Mouse (Mus musculus) heart, adult 8-10 months (tissue): ENCODE data around the gene Rassf7. TPM values are rescaled to one million over a fixed set of nuclear protein-coding genes. Genes with fewer than 3 reads are reported as not detected.

Experiments
- DNase-seq: peaks from one replicate; pipeline ENCODE4 v3.0.0; 2022; ENCODE audit warnings: low spot score
- total RNA-seq, 4 experiments: library from RNA; stranded (reverse); gene quantifications; 2 replicates each; pipeline ENCODE4 v1.2.4; 2022

The Rassf7 gene
- total RNA-seq, 4 experiments from 2014 or later, result 0.66 to 0.90 (median 0.73) TPM; not detected in 1

GRCm38 (mm10) chr7:141196619-141197282 lies 18.9 kb upstream of the Rassf7 start:
- no peak for DNase-seq

- DNase-seq, result no peak
Measured at GRCm38 (mm10) chr7:141198121-141198520, 17.5 kb upstream of the Rassf7 start.

- DNase-seq, result no peak
Measured at GRCm38 (mm10) chr7:141204546-141204945, 11.1 kb upstream of the Rassf7 start.

DNA sequence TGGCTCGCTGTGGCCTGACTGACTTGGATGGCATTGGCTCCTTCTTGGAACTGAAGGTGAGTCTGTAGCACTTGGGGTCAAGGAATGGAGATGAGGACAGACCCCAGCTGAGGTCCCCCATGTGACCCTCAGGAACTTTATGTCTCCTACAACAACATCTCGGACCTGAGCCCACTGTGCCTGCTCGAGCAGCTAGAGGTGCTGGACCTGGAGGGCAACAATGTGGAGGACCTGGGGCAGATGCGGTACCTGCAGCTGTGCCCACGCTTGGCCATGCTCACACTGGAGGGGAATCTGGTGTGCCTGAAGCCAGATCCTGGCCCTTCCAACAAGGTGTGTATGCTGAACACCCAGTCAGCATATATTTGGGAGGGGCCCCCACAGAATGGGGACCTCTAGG lies 10.2 kb upstream of the Rassf7 start:
- DNase-seq, result no peak

GRCm38 (mm10) chr7:141206182-141206937 lies 9.3 kb upstream of the Rassf7 start:
- no peak for DNase-seq

DNA sequence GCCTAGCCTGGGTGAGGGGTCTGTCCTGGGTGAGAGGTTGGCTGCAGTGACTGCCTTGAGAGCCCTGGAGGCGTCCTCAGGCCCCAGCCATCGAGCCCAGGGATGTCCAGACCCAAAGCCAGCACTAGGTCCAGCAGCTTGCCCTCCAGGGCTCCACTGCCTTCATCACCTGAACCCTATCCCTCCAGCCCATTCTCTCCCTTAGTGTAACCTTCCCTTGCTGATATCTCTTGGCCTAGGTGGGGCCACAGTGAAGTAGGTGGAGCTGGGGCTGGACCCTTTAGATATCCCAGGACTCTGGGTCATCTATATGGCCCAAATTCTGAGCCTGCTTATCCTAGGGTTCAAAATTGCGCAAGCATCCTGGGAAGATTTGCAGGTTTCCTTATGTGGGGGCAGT lies 6.1 kb upstream of the Rassf7 start:
- DNase-seq, result no peak

GRCm38 (mm10) chr7:141210137-141210536 lies 5.5 kb upstream of the Rassf7 start:
- DNase-seq, result no peak

- no peak for DNase-seq
Measured at GRCm38 (mm10) chr7:141210606-141211131, 5.0 kb upstream of the Rassf7 start.

DNA sequence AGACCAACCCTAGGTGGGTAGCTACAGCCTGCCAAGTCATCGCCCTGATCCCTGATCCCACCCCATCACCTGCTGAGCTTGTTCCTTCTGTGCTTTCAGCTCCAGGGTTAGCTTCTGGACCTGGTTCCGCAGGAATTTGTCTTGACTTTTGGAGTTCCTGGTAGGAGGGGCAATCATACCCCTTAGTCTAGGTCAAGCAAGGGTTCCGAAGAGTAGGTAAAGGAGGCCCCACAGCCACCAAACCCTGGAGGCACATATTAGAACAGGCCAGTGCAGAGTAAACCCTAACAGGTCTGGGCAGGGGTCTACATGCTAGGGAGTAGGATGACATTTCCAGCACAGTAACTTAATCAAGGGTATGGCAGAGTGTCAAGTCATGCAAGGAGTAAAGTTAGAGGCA lies 2.5 kb upstream of the Rassf7 start:
- no peak for DNase-seq

DNA sequence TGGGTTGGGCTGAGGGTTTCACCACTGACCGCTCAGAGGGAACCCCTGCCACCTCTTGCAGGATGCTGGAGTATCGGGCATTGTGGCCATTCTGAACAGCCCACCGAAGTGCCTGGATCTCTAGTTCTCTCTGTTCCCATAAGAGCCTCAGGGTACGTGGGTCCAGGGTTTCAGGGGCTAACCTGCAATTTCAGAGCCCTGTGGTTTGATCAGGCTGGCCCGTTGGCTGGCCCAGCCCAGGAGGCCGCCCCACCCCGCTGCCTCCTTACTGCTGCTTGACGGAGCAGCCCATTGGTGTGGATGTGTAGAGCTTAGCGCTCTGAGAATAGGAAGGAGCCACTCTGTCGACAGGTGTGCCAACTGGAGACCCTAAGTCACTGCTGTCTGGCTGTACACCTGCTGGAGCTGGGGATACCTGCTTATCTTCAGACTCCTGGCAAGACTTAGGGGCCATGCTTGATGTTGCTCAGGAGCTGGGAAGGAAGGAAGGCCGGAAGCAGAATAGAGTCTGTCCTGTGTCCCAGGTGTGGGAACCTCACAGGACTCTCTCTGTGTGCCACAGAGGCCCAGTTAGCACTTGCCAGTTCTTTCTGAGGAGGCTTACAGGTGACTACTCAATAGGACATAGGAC lies 1.9 kb upstream of the Rassf7 start, which contains the start of gene Lmntd2:
Lmntd2 (minus strand) TSS at position 476 of the 631 bp plus-strand sequence.
- no peak for DNase-seq

GRCm38 (mm10) chr7:141214310-141214709 lies 1.4 kb upstream of the Rassf7 start:
- DNase-seq, result no peak

DNA sequence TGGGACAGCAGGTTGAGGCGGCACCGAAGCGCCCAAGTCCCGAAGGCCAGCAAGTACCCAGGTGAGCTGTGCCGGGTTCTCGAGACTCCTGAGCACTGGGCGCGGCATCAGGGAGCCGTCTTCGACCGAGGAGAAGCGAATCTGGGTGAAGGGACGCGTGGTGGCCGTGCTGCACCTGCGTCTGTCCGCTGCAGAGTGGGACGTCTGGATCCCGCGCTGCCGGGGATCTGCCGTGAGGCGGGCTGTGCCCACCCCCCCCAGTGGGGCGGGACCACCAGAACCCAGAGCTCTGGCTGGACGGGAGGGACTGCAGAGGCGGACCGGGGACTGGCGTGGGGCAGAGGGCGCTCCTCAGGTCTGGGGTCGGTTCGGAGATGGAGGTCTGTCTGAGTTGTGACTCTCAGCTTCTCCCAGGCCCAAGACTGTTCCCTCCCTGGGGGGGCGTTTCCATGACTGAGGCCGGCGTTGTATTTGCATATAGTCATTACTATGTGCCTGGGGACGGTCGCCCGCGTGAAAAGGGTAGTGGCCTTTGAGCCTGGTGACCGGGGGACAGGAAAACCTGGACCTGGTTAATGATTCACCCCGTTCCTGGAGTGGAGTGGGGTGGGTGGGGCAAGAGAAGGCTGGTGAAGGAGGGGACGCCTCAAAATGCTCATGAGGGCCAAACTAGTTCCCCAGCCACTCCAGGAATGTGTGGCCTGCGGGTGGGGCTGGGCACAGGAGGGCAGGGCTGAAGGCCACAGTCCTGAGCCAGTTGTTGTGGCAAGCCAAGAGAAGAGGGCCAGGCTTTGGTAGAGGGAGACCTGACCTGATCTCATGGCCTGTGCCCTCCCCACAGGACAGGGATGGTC lies 447 bp downstream of the Rassf7 start:
- DNase-seq, result no peak

DNA sequence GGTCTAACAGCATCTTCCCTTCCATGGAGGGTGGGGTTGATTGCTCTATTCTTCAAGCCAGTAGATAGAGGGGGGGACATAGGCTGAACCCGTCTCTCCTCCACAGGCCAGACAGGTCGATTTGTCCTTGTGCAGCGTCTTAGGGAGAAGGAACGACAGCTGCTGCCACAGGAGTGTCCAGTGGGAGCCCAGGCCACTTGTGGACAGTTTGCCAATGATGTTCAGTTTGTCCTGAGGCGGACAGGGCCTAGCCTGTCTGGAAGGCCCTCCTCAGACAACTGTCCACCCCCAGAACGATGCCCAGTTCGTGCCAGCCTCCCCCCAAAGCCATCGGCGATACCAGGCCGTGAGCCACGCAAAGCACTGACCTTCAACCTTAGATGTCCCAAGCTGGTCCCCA lies 1.2 kb downstream of the Rassf7 start:
- no peak for DNase-seq

DNA sequence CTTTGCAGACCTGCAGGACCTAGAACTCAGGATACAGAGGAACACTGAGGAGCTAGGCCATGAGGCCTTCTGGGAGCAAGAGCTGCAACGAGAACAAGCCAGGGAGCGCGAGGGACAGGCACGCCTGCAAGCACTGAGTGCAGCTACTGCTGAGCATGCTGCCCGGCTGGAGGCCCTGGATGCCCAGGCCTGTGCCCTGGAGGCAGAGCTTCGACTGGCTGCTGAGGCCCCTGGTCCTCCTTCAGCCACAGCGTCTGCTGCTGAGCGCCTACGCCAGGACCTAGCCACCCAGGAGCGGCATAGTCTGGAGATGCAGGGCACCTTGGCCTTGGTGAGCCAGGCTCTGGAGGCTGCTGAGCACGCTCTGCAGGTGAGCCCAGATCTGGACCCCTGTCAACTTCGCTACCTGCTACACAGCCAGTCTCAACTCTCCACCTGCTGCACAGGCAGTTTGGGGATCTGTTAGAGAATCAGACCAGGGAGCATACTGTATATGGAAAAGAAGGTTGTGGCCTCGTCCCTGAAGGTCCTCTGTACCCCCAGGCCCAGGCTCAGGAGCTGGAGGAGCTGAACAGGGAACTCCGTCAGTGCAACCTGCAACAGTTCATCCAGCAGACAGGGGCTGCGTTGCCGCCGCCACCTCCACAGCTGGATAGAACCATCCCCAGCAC lies 1.8 kb downstream of the Rassf7 start:
- DNase-seq, result no peak

GRCm38 (mm10) chr7:141218141-141218540 lies 2.5 kb downstream of the Rassf7 start:
- no peak for DNase-seq

DNA sequence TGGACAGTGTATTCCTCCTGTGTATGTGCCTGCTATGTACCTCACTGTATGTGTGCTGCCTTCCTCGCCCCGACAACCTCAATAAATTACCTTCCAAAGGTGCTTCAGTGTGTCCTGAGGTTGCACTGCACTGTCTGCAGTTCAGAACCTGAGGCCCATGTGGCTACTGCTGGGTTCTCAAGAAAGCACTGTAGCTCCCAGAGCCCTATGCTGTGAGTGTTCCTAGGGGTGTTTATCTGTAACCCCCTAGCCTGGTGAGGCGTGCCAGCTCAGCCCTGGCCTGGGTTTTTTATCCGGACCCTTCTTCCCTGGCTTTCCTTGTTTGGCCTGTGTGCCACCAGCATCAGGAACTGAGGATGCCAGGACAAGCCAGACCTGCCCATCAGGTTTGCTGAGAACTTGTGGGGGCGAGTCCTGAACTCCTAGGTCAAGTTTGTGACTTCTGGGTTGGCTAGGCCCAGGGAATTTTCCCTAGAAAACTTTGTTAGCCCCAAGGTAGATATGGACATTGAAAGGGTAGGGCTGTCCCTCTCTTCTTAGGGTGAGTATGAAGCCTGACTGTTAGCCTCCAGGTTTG lies 3.0 kb downstream of the Rassf7 start:
- DNase-seq, result no peak

DNA sequence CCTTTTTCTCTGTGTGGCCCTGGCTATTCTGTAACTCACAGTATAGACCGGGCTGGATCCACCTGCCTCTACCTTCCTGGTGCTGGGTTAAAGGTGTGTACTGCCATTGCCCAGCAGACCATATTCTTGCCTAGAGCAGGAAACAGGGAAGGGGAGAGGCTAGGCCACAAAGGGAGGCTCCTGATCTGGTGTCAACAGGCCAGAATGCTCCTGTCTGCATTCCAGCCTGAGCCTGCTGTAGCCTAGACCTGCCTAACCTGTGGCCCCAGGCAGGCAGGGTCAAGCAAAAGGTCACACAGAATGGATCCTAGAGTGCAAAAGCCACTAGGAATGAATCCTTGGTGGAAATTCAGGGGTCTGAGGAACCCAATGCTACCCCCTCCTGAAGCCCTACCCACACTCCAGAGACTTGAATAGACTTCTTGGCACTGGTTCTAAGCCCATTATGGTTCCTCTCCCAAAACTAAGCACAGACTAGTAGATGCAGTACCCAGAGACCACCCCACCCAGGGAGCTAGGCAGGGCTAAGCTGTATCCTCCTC lies 4.0 kb downstream of the Rassf7 start:
- no peak for DNase-seq

DNA sequence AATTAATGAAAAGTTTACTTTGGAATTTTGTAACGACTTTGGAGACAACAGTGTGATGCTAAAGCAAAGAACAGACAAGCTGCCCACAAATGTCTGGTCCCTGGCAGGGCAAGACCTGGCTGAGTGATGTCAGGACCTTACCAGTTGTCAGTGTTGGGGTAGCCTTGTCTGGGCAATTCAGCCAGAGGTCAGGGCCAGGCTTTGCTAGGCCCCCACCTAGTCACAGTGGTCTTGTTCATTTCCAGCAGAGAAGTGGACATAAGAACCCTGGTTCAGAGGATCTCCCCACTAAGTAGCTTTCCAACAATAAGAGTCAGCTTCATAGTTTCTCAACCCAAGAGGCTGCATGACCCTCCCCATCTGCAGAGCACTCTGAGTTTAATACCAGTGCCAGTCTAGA lies 4.7 kb downstream of the Rassf7 start:
- DNase-seq, result no peak

- DNase-seq, result peak; percentile 93
Measured at GRCm38 (mm10) chr7:141221249-141222125, 5.8 kb downstream of the Rassf7 start.
